Mouse (Mus musculus) stomach, postnatal 0 days (tissue): ENCODE measurements around the gene Grid2ip. TPM values are rescaled to one million over a fixed set of nuclear protein-coding genes. Genes with fewer than 3 reads are reported as not detected.

Experiments
- ATAC-seq: fragments of 200-750 bp; cut with Nextera tagmentation; 2 replicates; pipeline ENCODE4 v1.8.0; 2017; ENCODE audit not compliant: low FRiP score, low TSS enrichment
- DNase-seq: peaks from one replicate; pipeline ENCODE4 v3.0.0-alpha.2; 2016; ENCODE audit warnings: low spot score
- H3K27ac ChIP-seq: fragments of 300-500 bp; sonication (generic); replicated peaks from 2 replicates; pipeline ENCODE4 v1.5.1; 2014; ENCODE audit warnings: mild to moderate bottlenecking, control low read depth
- H3K27me3 ChIP-seq: fragments of 300-500 bp; sonication (generic); 2 replicates; pipeline ENCODE4 v1.6.1; 2014; ENCODE audit warnings: low read length; ENCODE audit not compliant: control insufficient read depth, insufficient read depth
- H3K36me3 ChIP-seq: fragments of 300-500 bp; sonication (generic); 2 replicates; pipeline ENCODE4 v1.6.1; 2014; ENCODE audit warnings: low read length, mixed read lengths; ENCODE audit not compliant: control insufficient read depth, insufficient read depth
- H3K4me1 ChIP-seq: fragments of 300-500 bp; sonication (generic); replicated peaks from 2 replicates; pipeline ENCODE4 v1.6.1; 2014; ENCODE audit warnings: antibody characterized with exemption; ENCODE audit not compliant: control insufficient read depth, insufficient read depth
- H3K4me2 ChIP-seq: fragments of 300-500 bp; sonication (generic); replicated peaks from 2 replicates; pipeline ENCODE4 v1.6.1; 2014; ENCODE audit warnings: low read depth, mild to moderate bottlenecking, control low read depth, moderate library complexity
- H3K4me3 ChIP-seq: fragments of 300-500 bp; sonication (generic); 2 replicates; pipeline ENCODE4 v1.5.1; 2014; ENCODE audit warnings: low read depth, low read length, control low read depth
- H3K9ac ChIP-seq: fragments of 300-500 bp; sonication (generic); 2 replicates; pipeline ENCODE4 v1.6.1; 2014; ENCODE audit warnings: mild to moderate bottlenecking, low read length, control low read depth, mixed read lengths
- H3K9me3 ChIP-seq: fragments of 300-500 bp; sonication (generic); 2 replicates; pipeline ENCODE4 v1.6.1; 2016; ENCODE audit warnings: low read length; ENCODE audit not compliant: control insufficient read depth
- CTCF ChIP-seq: IDR thresholded peaks from 2 replicates; pipeline ENCODE4 v1.5.1; 2016; ENCODE audit warnings: antibody characterized with exemption, low read depth, mild to moderate bottlenecking, moderate library complexity
- EP300 ChIP-seq: optimal IDR thresholded peaks from 2 replicates; pipeline ENCODE3; 2016; ENCODE audit warnings: antibody characterized with exemption
- WGBS: fragments of 180-500 bp; shearing (Covaris S2); extraction: QIAGEN DNeasy Blood & Tissue Kit; methylation state at CpG from one replicate; pipeline ENCODE4 v1.1.7; 2014; 5-methylcytosine and 5-hydroxymethylcytosine counted together
- polyA plus RNA-seq: library from polyadenylated mRNA; unstranded; fragments of >200 nt; fragmentation: Nextera tagmentation; extraction: Ambion mirVana; gene quantifications from 2 replicates; pipeline ENCODE4 v1.2.1, GENCODE M21; 2015

Grid2ip gene
- polyA plus RNA-seq, 1 experiment from 2014 or later = 0.86 TPM

- peak within 1 kb of the TSS; percentile 90 for H3K27ac ChIP-seq
- no peaks in the 10 kb centered on the region for H3K9me3 ChIP-seq
- peaks cover 6% of the 10 kb centered on the region for H3K4me1 ChIP-seq
- no peaks in the 10 kb centered on the region for H3K27me3 ChIP-seq
- peaks cover 16% of the 10 kb centered on the region for H3K36me3 ChIP-seq
- whole genome bisulfite sequencing = under 1% methylated on average over 98 of the region's 101 CpGs
- peak within 1 kb of the TSS; percentile 80 for H3K4me2 ChIP-seq
- peak; percentile 85 for ATAC-seq
- TF ChIP-seq EP300 (no peak), CTCF (peak; percentile 79)
- peak within 1 kb of the TSS; percentile 95 for H3K4me3 ChIP-seq
- peak; percentile 92 for DNase-seq
- H3K9ac ChIP-seq = peak within 1 kb of the TSS; percentile 94
These were observed 42.2 kb upstream of the Grid2ip start, which contains the start of gene E130309D02Rik for GRCm38 (mm10) chr5:143314730-143315513. Gene E130309D02Rik (minus strand): TSS chr5:143315360.

DNA sequence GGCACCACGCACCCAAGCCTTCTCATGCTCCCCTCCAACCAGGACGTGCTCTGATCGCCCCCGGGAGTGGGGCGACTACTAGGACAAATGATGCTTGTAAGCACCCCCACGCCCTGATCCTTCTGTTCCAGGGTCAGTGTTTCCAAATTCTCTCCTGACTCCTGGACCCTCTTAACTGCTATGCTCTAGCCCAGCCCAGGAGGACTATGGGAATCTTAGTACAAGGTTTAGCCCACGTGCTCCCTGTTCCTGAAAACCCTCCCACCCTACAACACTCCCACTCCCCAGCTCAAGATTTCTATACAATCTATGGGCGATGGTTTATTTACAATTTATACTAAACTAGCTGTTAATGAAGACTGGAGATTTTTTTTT lies 41.6 kb upstream of the Grid2ip start:
- Histone ChIP-seq H3K27me3 (no peaks in the 10 kb centered on the region), H3K4me3 (peak overlapping the region; percentile 95), H3K9me3 (no peaks in the 10 kb centered on the region), H3K27ac (no peak overlapping the region), H3K4me2 (peak overlapping the region; percentile 80), H3K4me1 (peaks cover 6% of the 10 kb centered on the region), H3K36me3 (peaks cover 16% of the 10 kb centered on the region), H3K9ac (no peak overlapping the region)
- 13% methylated on average over 8 of the region's 8 CpGs for WGBS
- DNase-seq (no peak), ATAC-seq (peak; percentile 7; the same call in 1 of the 2 replicates)
- TF ChIP-seq CTCF (no peak), EP300 (no peak)

DNA sequence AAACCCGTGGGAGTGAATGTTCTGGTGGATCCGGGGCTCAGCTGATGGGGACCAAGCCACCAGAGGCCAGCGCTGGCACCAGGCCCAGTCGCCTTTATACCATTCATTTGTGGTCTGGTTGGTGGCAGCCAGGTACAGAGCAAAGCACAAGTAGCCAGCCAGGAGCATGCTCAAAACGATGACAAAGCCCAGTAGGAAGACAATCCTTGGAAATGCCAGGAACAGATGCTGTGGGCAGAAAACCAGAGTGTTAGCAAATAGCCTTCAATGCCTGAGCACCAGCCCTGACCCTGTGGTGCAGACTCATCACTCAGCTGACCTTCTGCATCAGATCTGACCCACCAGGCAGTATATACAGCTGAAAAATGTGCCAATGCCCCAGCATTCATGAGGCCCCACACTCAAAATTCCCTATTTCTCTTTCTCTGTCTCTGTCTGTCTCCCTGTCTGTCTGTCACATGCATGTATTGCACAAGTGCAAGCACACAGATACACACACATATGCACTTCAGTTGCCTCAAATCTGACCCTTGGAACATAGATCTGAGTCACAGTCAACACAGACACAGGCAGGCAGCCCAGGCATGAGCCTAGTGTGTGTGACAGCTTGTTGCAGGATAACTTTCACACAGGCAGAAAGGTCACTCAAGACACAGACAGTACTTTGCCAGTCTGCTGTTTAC lies 40.4 kb upstream of the Grid2ip start:
- DNase-seq (no peak), ATAC-seq (no peak)
- H3K27me3 ChIP-seq = no peaks in the 10 kb centered on the region
- H3K4me2 ChIP-seq = no peak overlapping the region
- H3K9me3 ChIP-seq = no peaks in the 10 kb centered on the region
- whole genome bisulfite sequencing = 92% methylated on average over 5 of the region's 5 CpGs
- no peak for TF ChIP-seq EP300
- no peak for TF ChIP-seq CTCF
- no peak overlapping the region for H3K9ac ChIP-seq
- H3K4me3 ChIP-seq = no peak overlapping the region
- H3K4me1 ChIP-seq = peaks cover 6% of the 10 kb centered on the region
- H3K36me3 ChIP-seq = peaks cover 13% of the 10 kb centered on the region
- H3K27ac ChIP-seq = no peak overlapping the region

GRCm38 (mm10) chr5:143317288-143317610 lies 39.9 kb upstream of the Grid2ip start:
- ATAC-seq (no peak), DNase-seq (no peak)
- peaks cover 16% of the 10 kb centered on the region for H3K36me3 ChIP-seq
- 91% methylated on average over 8 of the region's 8 CpGs for WGBS
- H3K27ac ChIP-seq = no peak overlapping the region
- H3K4me3 ChIP-seq = no peak overlapping the region
- no peaks in the 10 kb centered on the region for H3K9me3 ChIP-seq
- peaks cover 6% of the 10 kb centered on the region for H3K4me1 ChIP-seq
- no peak for TF ChIP-seq EP300
- no peak for TF ChIP-seq CTCF
- no peak overlapping the region for H3K9ac ChIP-seq
- H3K4me2 ChIP-seq = no peak overlapping the region
- H3K27me3 ChIP-seq = no peaks in the 10 kb centered on the region

DNA sequence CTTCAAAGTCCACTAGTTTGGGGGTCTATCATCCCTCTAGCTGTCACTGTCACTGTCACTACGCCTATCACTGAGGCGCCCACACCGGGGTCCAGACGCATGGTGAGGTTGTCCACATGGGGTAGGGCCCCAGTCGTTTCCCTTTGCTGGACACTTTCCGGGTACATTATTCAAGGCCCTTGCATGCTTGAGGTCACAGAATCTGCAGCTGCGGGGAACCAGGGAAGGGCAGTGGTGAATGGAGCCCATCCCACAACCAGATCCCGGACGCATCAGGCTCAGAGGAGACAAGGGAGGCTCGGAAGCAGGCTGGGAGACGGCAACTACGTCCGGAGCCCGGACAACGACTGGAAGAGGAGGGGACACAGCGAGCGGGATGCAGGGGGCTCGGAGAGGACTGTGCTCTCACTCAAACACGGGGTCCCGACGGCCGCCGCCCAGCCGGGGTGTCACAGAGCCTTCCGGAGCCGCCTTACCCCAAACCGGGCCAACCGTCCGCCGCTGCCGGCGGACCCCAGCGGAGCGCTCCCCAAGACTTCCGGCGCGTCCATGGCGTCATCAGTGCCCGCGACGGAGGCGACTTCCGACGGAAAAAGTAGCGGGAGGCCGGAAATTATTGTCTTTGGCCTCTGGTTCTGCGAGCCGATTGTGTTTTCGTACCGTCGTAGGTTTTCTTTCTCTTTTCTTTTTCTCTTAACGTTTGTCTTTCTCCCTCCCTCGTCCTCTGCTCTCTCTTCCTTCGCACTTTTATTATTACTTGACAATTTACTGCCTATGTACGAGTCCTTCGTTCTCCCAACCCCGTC lies 28.2 kb upstream of the Grid2ip start, which contains the start of gene Zdhhc4:
Gene Zdhhc4 (minus strand): TSS at position 567 of the 806 bp plus-strand sequence.
- peak; percentile 71 for ATAC-seq
- Histone ChIP-seq H3K9me3 (no peaks in the 10 kb centered on the region), H3K4me2 (peak within 1 kb of the TSS; percentile 91), H3K36me3 (peaks cover 16% of the 10 kb centered on the region; the same call in 1 of the 2 replicates), H3K9ac (peak within 1 kb of the TSS; percentile 92), H3K27ac (peak within 1 kb of the TSS; percentile 85), H3K4me3 (peak within 1 kb of the TSS; percentile 91), H3K4me1 (peaks cover 5% of the 10 kb centered on the region; the same call in 1 of the 2 replicates), H3K27me3 (no peaks in the 10 kb centered on the region)
- TF ChIP-seq EP300 (no peak), CTCF (no peak)
- WGBS = under 1% methylated on average over 55 of the region's 57 CpGs
- peak; percentile 91 for DNase-seq
